Mouse (Mus musculus): ENCODE measurements around the gene Qtrt2. TPM values are rescaled to one million over a fixed set of nuclear protein-coding genes. Genes with fewer than 3 reads are reported as not detected.

Qtrt2 gene
- total RNA-seq, 2 experiments from 2014 or later = 32.4 to 42.9 TPM

- DNase-seq = no peak
These were observed 110.3 kb downstream of the Qtrt2 start for GRCm38 (mm10) chr16:43816321-43816720.

DNA sequence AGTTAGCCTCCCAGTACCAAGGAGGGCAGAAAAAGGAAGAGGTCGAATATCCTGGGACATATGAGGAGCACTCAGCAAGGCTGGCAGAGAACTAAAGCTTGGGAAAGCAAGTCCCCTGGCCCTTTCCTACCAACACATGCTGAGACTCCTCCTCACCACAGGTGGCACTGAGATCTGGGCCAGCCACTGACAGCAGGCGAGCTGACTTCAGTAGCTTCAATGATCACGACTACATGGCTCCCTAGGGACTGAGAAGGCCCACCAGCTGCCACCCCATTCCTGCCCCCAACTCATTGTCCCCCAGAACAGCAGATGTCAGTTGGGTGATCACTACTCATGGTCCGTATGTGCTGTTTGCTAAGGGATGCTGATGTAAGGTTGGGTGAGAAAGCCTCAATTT lies 112.0 kb downstream of the Qtrt2 start:
- no peak for DNase-seq

Other genes starting within 250 kb of the Qtrt2 start
- not detected for gene Drd3, start 172.8 kb downstream of the Qtrt2 start, total RNA-seq (2021)
- 1 to 10 TPM; 5.8 to 6.8 TPM for gene Ccdc191, start 37.0 kb downstream of the Qtrt2 start, total RNA-seq (2021)
- 1 to 10 TPM in 1 of 2 experiments, under 1 TPM in 1; 0.56 to 1.0 TPM for gene Zdhhc23, start 53.0 kb upstream of the Qtrt2 start, total RNA-seq (2021)
- gene Gramd1c, start 136.5 kb upstream of the Qtrt2 start, total RNA-seq (2021) = 1 to 10 TPM; 1.3 to 1.5 TPM
- 100 to 1,000 TPM; 145 to 153 TPM for gene Atp6v1a, start 212.9 kb upstream of the Qtrt2 start, total RNA-seq (2021)
- 10 to 100 TPM; 84.6 to 99.1 TPM for gene Naa50, start 213.0 kb upstream of the Qtrt2 start, total RNA-seq (2021)
- gene Usf3, start 246.4 kb upstream of the Qtrt2 start, total RNA-seq (2021) = 10 to 100 TPM; 22.9 to 25.6 TPM

All from adrenal gland, postnatal 36 days (tissue).